Mouse (Mus musculus): ENCODE measurements around the gene Plxna2.

Gene Plxna2

GRCm38 (mm10) chr1:194623641-194624040, 5.6 kb downstream of the Plxna2 start:
- DNase-seq (ENCODE audit: low spot score): no peak

GRCm38 (mm10) chr1:194624411-194624810, 6.4 kb downstream of the Plxna2 start:
- peak; percentile 46 for DNase-seq (ENCODE audit: low spot score)

- no peak for DNase-seq (ENCODE audit: low spot score)
Observed at GRCm38 (mm10) chr1:194624973-194625372, 7.0 kb downstream of the Plxna2 start.

- DNase-seq (ENCODE audit: low spot score): no peak
Observed at GRCm38 (mm10) chr1:194626109-194626508, 8.1 kb downstream of the Plxna2 start.

DNA sequence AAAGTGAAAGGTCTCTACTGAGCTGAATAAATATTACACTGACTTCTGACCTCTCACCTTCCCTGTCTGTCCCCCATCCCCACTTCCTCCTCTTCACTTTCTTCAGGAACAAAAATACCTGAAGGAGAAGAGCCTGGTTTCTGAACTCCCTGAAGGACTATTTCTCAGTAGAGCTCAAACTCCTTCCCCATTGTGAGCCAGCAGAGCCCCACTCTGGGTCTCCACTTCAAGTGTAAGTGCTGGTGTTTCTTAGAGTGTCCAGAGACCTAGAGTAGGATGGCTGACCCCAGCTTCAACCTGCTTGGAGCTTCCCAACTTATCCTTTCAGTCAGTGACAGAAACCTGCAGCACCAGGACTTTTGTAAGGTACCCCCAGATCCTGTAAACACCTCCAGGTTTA, 9.3 kb downstream of the Plxna2 start:
- no peak for DNase-seq (ENCODE audit: low spot score)

DNA sequence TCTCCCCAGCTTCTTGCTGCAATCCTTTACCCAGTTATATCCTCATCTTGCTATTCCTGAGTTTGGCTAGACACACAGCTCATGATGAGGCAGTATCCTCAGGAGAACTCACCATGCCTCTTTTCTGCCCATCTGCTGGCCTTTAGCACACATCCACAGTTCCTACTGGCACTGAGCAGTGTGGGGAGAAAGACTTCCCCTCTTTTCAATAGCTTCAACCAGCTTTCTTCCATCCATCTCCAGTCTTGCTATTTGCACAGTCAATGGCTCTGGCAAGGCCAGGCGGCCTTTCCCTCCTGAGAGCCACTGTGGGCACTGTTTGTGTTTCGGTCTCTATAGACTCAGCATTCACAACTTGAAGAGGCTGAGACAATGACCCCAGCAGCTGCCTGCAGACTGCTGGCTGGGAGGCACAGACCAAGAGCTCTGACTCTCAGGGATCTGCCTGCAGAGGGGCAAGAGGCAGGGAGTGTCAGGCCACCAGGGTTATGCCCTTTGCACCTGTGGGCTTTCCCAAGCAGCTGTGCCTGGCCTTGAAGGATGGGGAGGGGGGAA, 11.2 kb downstream of the Plxna2 start:
- DNase-seq (ENCODE audit: low spot score): peak; percentile 78

- DNase-seq (ENCODE audit: low spot score): no peak
Observed at GRCm38 (mm10) chr1:194630498-194631056, 12.6 kb downstream of the Plxna2 start.

DNA sequence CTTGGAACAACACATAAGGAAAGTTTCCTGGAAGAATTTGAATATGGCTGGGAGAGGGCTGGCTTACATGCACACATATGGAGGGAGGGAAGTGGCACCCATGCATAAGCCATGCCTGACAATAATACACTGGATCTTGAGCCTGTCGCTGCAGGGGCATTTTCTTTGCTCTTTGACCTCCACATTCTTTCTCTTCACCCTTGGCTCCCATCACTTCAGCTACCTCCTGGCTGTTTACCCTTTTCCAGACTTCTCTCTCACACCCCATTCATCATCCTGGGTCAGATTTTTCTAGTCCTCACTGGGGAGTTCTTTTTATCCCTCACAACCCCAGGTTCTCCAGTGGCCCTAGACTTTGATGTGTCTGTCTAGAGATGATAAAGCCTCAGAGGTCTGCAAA, 13.6 kb downstream of the Plxna2 start:
- DNase-seq (ENCODE audit: low spot score): peak; percentile 65

DNA sequence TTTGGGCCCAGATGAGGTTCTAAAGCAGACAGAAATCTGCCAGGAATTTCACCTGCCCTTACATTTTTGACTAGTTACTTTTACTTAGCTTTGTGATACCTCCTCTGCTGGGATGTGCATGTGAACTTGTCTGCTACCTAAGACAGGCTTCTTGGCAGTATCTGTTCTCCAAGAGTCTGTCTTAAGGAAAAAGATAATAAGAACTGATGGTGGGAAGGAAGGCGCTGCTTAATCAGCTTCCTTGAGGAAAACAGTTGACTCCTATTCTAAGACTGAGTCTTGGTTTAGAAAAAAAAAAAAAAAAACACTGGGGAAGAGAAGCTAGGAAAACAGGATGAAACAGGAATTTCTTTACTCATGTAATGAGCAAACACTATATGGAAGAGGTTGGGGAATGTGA, 14.0 kb downstream of the Plxna2 start:
- no peak for DNase-seq (ENCODE audit: low spot score)

- DNase-seq (ENCODE audit: low spot score): peak; percentile 63
Observed at GRCm38 (mm10) chr1:194635411-194635810, 17.4 kb downstream of the Plxna2 start.

GRCm38 (mm10) chr1:194635942-194636341, 17.9 kb downstream of the Plxna2 start:
- no peak for DNase-seq (ENCODE audit: low spot score)

DNA sequence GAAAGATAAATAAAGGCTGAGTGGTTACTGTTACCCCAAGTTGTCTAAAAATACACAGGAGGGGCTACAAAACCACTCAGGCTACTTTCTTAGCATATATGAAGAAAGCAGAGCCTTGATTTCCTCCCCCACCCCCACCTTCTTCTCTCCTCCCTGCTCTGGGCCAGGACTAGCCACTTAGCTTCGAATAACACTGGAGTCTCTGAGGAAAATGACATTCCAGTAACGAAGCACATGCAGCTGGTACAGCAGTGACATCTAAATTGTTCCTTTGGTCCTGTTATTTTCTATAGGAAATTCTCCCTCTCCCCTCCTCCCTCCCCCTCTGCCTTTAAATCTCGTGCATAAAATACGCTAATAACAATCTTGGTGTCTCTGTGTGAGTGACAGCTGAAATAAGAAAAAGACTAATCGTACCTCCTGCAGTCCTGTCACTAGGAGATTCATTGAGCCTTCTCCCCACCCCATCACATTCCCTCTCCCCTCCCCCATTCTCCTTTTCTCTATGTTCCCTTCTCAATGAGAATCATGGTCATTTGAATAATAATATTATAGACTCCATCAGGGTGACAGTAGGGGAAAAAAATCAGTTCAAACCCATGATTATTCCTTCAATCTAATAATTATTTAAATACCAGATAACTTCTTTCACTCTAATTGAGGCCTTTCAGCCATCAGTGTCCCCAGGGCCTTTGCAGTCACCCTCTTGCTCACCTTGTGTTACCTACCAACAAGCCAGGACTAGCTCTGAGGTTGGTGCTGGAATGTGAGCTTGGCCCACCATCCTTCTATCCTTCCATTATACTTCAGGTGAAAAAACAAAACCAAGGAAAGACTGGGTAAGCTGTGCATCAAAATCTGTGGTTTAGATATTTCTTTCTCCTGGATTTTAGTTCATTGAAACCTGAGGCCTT, 19.6 kb downstream of the Plxna2 start:
- DNase-seq (ENCODE audit: low spot score): no peak

GRCm38 (mm10) chr1:194641601-194642301, 23.7 kb downstream of the Plxna2 start:
- no peak for DNase-seq (ENCODE audit: low spot score)

DNA sequence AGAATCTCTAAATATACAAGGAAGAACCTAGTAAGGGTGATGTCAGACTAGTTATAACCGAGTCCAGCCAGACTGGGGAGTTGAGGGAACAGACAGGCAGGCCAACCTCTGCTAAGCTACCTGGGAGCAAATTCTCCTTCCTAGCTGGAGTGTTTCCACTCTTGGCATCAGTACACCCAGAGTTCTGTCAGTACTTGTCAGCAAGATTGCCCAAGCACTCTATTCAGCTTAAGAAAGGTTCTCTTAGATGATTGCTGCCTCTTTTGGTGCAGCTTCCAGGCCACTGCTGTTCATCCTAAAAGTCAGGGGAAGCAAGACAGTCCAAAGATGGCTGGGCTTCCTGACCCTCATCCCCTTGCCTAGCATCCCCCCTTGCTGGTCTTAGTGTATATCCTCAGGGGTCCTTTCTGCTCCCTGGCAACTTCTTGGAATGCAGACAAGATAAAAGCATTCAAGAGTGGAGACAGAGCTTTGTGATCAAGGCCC, 24.3 kb downstream of the Plxna2 start:
- no peak for DNase-seq (ENCODE audit: low spot score)

DNA sequence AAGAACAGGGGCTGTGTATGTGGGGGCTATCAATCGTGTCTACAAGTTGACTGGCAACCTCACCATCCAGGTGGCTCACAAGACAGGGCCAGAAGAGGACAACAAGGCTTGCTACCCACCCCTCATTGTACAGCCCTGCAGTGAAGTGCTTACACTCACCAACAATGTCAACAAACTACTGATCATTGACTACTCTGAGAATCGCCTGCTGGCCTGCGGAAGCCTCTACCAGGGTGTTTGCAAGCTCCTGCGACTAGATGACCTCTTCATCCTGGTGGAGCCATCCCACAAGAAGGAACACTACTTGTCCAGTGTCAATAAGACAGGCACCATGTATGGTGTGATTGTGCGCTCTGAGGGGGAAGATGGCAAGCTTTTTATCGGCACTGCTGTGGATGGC, 25.9 kb downstream of the Plxna2 start:
- no peak for DNase-seq (ENCODE audit: low spot score)

- DNase-seq (ENCODE audit: low spot score): no peak
Observed at GRCm38 (mm10) chr1:194645898-194646297, 27.9 kb downstream of the Plxna2 start.

DNA sequence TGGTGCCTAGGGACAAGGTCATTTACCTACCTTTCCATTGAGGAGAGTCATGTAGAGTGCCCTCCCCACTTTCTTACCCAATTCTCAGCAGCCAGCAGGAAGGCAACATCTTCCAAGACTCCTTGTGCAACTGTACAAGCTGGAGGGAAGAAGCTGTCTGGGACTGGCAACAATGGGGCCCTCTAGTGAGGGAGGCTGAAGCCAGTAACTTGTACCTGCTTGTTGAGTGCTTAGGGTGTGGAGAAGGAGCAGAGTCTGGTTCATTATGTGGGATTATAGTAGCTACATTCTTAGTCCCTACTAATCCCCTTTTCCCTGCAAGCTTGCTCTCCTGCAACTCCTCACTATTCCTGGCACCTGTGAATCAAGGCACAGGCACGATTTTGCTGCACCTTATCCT, 32.1 kb downstream of the Plxna2 start:
- DNase-seq (ENCODE audit: low spot score): no peak

GRCm38 (mm10) chr1:194650566-194650965, 32.5 kb downstream of the Plxna2 start:
- no peak for DNase-seq (ENCODE audit: low spot score)

DNA sequence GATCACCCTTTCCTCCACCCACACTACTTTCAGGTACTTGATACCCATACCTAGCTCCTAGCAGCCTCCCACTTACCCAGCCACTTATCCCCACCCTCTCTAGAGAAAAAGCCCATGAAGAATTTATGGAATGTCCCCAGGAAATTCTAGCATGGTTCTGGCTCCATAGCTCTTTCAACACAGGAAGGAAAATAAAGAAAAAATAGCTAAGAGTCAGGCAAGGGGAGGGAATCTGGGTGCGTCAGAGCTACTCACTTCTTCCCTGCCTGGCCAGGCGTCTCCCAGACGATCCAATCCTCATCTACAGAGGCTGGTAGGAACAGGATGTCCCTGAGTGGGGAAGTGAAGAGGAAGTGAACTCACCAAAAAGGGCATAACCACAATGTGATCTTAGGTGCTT, 34.0 kb downstream of the Plxna2 start:
- DNase-seq (ENCODE audit: low spot score): no peak

GRCm38 (mm10) chr1:194658459-194659160, 40.6 kb downstream of the Plxna2 start:
- no peak for DNase-seq (ENCODE audit: low spot score)

DNA sequence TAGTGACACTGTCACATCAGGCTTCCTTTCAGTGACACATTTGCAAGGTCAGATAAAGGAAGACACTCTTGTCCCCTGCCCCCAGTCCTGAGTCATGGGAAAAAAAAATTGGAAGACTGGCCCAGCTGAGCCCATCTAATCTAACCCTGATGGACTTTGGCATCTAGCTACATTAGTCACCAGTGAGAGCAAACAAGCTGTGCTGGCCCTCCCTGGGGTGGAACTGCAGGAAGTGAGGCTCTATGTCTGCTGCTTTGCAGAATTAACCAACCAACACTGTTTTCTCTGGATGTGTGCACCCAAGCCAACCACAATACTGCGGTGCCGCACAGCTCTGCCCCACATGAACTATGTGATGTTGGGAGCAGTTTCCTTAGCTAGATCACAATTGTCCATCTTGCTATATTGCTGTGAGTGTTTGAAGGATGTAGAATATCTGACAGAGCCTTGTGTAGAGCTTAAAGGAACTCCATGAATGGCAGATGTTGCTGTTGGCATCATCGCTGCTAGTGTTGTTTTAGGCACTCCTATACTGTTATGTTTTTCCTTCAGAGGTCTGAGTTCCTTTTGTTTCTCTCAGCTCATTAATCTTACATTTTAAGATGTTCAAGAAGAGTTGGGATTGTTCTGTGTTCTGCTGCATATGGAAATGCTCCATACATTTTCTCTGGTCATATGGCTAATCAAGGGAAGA, 42.6 kb downstream of the Plxna2 start:
- peak; percentile 7 for DNase-seq (ENCODE audit: low spot score)

Data from embryo, embryonic 10 days (tissue).